Mouse (Mus musculus): Measurements from ENCODE around the gene Adgre1.

DNA sequence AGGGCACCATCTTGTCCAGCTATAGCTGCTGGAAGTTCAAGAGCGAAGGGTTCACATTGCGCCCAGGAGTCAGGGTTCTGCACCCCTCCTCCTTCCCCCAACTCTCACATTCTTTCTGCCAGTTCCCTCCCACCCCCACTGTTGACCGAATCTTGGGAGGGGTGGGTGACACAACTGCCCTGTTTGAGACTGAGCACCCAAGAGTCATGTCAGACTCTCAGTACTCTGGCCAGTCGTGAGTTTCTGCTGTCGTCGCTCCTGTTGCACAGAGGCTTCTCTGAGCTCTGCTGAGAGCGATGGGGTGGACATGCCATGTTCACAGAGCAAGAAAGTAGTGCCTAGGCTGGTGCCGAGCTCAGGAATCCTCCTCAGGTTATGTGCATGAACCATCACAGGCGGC, 19.2 kb upstream of the Adgre1 start:
- TF ChIP-seq CTCF (IDR thresholded peaks at IDR 0.05; ENCODE audit: low read depth, low read length), result no peak
- no peak for TF ChIP-seq POLR2A (IDR thresholded peaks at IDR 0.05; ENCODE audit: borderline replicate concordance, low read depth, low read length)

Measured in bone marrow macrophage, adult 2 months (primary cell).